Mouse (Mus musculus) hindbrain, embryonic 14.5 days (tissue): ENCODE measurements around the gene Plk3. TPM values are rescaled to one million over a fixed set of nuclear protein-coding genes. Genes with fewer than 3 reads are reported as not detected.
A peak's percentile ranks its signal among the peaks of the same experiment; 100 is the strongest.

ENCODE experiments used
- ATAC-seq: fragments of 200-750 bp; cut with Nextera tagmentation; 2 replicates; pipeline ENCODE4 v1.8.0; 2017; ENCODE audit warnings: moderate number of reproducible peaks, mild to moderate bottlenecking, moderate TSS enrichment, moderate library complexity; ENCODE audit not compliant: low FRiP score
- DNase-seq: peaks from one replicate; pipeline ENCODE4 v3.0.0-alpha.2; 2015; ENCODE audit warnings: low spot score
- H3K27ac ChIP-seq: fragments of 300-500 bp; sonication (generic); 2 replicates; pipeline ENCODE4 v1.5.1; 2014; ENCODE audit warnings: mild to moderate bottlenecking, moderate library complexity
- H3K27me3 ChIP-seq: fragments of 300-500 bp; sonication (generic); 2 replicates; pipeline ENCODE4 v1.6.1; 2014; ENCODE audit warnings: mild to moderate bottlenecking, low read length, mixed read lengths; ENCODE audit not compliant: control insufficient read depth, insufficient read depth
- H3K36me3 ChIP-seq: fragments of 300-500 bp; sonication (generic); replicated peaks from 2 replicates; pipeline ENCODE4 v1.6.1; 2014; ENCODE audit not compliant: control insufficient read depth, insufficient read depth
- H3K4me1 ChIP-seq: fragments of 300-500 bp; sonication (generic); replicated peaks from 2 replicates; pipeline ENCODE4 v1.6.1; 2014; ENCODE audit warnings: antibody characterized with exemption, low read length, mixed read lengths; ENCODE audit not compliant: control insufficient read depth, insufficient read depth
- H3K4me2 ChIP-seq: fragments of 300-500 bp; sonication (generic); replicated peaks from 2 replicates; pipeline ENCODE4 v1.6.1; 2014; ENCODE audit warnings: mild to moderate bottlenecking, moderate library complexity
- H3K4me3 ChIP-seq: fragments of 300-500 bp; sonication (generic); replicated peaks from 2 replicates; pipeline ENCODE4 v1.5.1; 2014; ENCODE audit warnings: mild to moderate bottlenecking, low read length
- H3K9ac ChIP-seq: fragments of 300-500 bp; sonication (generic); 2 replicates; pipeline ENCODE4 v1.6.1; 2014
- H3K9me3 ChIP-seq: fragments of 300-500 bp; sonication (generic); 2 replicates; pipeline ENCODE4 v1.6.1; 2016; ENCODE audit warnings: low read length; ENCODE audit not compliant: control insufficient read depth
- WGBS: fragments of 180-500 bp; shearing (Covaris S2); extraction: QIAGEN DNeasy Blood & Tissue Kit; methylation state at CpG from one replicate; pipeline ENCODE4 v1.1.7; 2014; 5-methylcytosine and 5-hydroxymethylcytosine counted together
- microRNA-seq: library from miRNA; unstranded; fragments of <30 nt; microRNA quantifications from one replicate; pipeline ENCODE4, GENCODE M21; 2016
- polyA plus RNA-seq: library from polyadenylated mRNA; unstranded; fragments of >200 nt; fragmentation: Nextera tagmentation; extraction: Ambion mirVana; gene quantifications from 2 replicates; pipeline ENCODE4 v1.2.1, GENCODE M21; 2014

The Plk3 gene
- polyA plus RNA-seq, 1 experiment from 2014 or later = 17.4 TPM

- DNase-seq (no peak), ATAC-seq (no peak)
- H3K4me3 ChIP-seq = no peak overlapping the region
- no peak overlapping the region for H3K27ac ChIP-seq
- no peaks in the 10 kb centered on the region for H3K9me3 ChIP-seq
- 0 out of 2 replicates have a peak overlapping the region, but pooled peaks have one; percentile 88 for H3K9ac ChIP-seq
- H3K36me3 ChIP-seq = peaks cover 6% of the 10 kb centered on the region; the same call in 1 of the 2 replicates
- peak overlapping the region; percentile 96 for H3K4me2 ChIP-seq
- WGBS = 58% methylated on average over 8 of the region's 8 CpGs
- H3K27me3 ChIP-seq = 0 out of 2 replicates have a peak, but pooled peaks cover 3% of the 10 kb centered on the region
- H3K4me1 ChIP-seq = peaks cover 23% of the 10 kb centered on the region
Observed at GRCm38 (mm10) chr4:117097969-117098763, 35.6 kb downstream of the Plk3 start.

GRCm38 (mm10) chr4:117096666-117097065 lies 37.1 kb downstream of the Plk3 start:
- no peak overlapping the region for H3K27ac ChIP-seq
- H3K27me3 ChIP-seq = 0 out of 2 replicates have a peak, but pooled peaks cover 3% of the 10 kb centered on the region
- no peaks in the 10 kb centered on the region for H3K9me3 ChIP-seq
- peak overlapping the region; percentile 96 for H3K4me2 ChIP-seq
- ATAC-seq = no peak
- peaks cover 23% of the 10 kb centered on the region for H3K4me1 ChIP-seq
- H3K36me3 ChIP-seq = peaks cover 6% of the 10 kb centered on the region; the same call in 1 of the 2 replicates
- peak overlapping the region; percentile 88 for H3K9ac ChIP-seq
- H3K4me3 ChIP-seq = peak overlapping the region; percentile 75
- DNase-seq = no peak
- 13% methylated on average over 5 of the region's 5 CpGs for WGBS

GRCm38 (mm10) chr4:117095551-117096452 lies 38.0 kb downstream of the Plk3 start, which contains the start of gene Ptch2:
TSS of gene Ptch2 (plus strand) at chr4:117096075.
- H3K4me2 ChIP-seq = peak within 1 kb of the TSS; percentile 96
- peak; percentile 84 for ATAC-seq
- peak within 1 kb of the TSS; percentile 75 for H3K27ac ChIP-seq
- no peaks in the 10 kb centered on the region for H3K9me3 ChIP-seq
- peaks cover 23% of the 10 kb centered on the region for H3K4me1 ChIP-seq
- WGBS = under 1% methylated on average over 50 of the region's 50 CpGs
- DNase-seq = peak; percentile 77
- H3K27me3 ChIP-seq = 0 out of 2 replicates have a peak, but pooled peaks cover 3% of the 10 kb centered on the region
- peak within 1 kb of the TSS; percentile 75 for H3K4me3 ChIP-seq
- peak within 1 kb of the TSS; percentile 88 for H3K9ac ChIP-seq
- peaks cover 5% of the 10 kb centered on the region; the same call in 1 of the 2 replicates for H3K36me3 ChIP-seq

- no peaks in the 10 kb centered on the region for H3K36me3 ChIP-seq
- H3K9me3 ChIP-seq = no peaks in the 10 kb centered on the region
- H3K27me3 ChIP-seq = 0 out of 2 replicates have a peak, but pooled peaks cover 3% of the 10 kb centered on the region
- WGBS = 84% methylated on average over 3 of the region's 3 CpGs
- no peak overlapping the region for H3K27ac ChIP-seq
- H3K4me1 ChIP-seq = peaks cover 23% of the 10 kb centered on the region
- no peak overlapping the region for H3K4me2 ChIP-seq
- no peak for DNase-seq
- no peak overlapping the region for H3K9ac ChIP-seq
- H3K4me3 ChIP-seq = no peak overlapping the region
- no peak for ATAC-seq
Observed at GRCm38 (mm10) chr4:117094626-117095361, 39.0 kb downstream of the Plk3 start.

- DNase-seq (no peak), ATAC-seq (no peak)
- Histone ChIP-seq H3K4me2 (no peak overlapping the region), H3K9ac (no peak overlapping the region), H3K27ac (no peak overlapping the region), H3K4me1 (peaks cover 3% of the 10 kb centered on the region; the same call in 1 of the 2 replicates), H3K4me3 (no peak overlapping the region), H3K36me3 (peaks cover 24% of the 10 kb centered on the region), H3K9me3 (no peaks in the 10 kb centered on the region), H3K27me3 (0 out of 2 replicates have a peak, but pooled peaks cover 3% of the 10 kb centered on the region)
- WGBS = 80% methylated on average over 7 of the region's 7 CpGs
Observed at GRCm38 (mm10) chr4:117090586-117090985, 43.2 kb downstream of the Plk3 start.

GRCm38 (mm10) chr4:117087948-117088640 lies 45.7 kb downstream of the Plk3 start:
- ATAC-seq (no peak), DNase-seq (no peak)
- no peak overlapping the region for H3K4me2 ChIP-seq
- WGBS = 84% methylated on average over 7 of the region's 7 CpGs
- no peak overlapping the region for H3K27ac ChIP-seq
- H3K27me3 ChIP-seq = no peaks in the 10 kb centered on the region
- H3K4me3 ChIP-seq = no peak overlapping the region
- no peak overlapping the region for H3K9ac ChIP-seq
- H3K4me1 ChIP-seq = no peaks in the 10 kb centered on the region
- H3K9me3 ChIP-seq = no peaks in the 10 kb centered on the region
- H3K36me3 ChIP-seq = peaks cover 30% of the 10 kb centered on the region

Small RNAs within 50 kb of the gene (microRNA-seq; reads per million reads assigned to microRNA genes)
- gene Gm22398 = not detected

Other genes with a start within 250 kb of the Plk3 start
- 48.2 and 57.3 TPM in 2 replicates for gene Urod, start 139.6 kb downstream of the Plk3 start, polyA plus RNA-seq
- gene Hectd3, start 138.6 kb downstream of the Plk3 start, polyA plus RNA-seq = 21.9 and 22.1 TPM in 2 replicates
- gene Eif2b3, start 114.6 kb downstream of the Plk3 start, polyA plus RNA-seq = 48.6 and 49.4 TPM in 2 replicates
- gene Ptch2, start 37.9 kb downstream of the Plk3 start, polyA plus RNA-seq = 5.6 and 7.7 TPM in 2 replicates
- gene Btbd19, start 8.2 kb downstream of the Plk3 start, polyA plus RNA-seq = 3.1 and 3.2 TPM in 2 replicates
- 0.82 and 1.6 TPM in 2 replicates for gene Tctex1d4, start 7.2 kb downstream of the Plk3 start, polyA plus RNA-seq
- 549 and 672 TPM in 2 replicates for gene Rps8, start 22.3 kb upstream of the Plk3 start, polyA plus RNA-seq
- gene Kif2c, start 48.7 kb upstream of the Plk3 start, polyA plus RNA-seq = 8.6 and 10.3 TPM in 2 replicates
- 10.0 and 11.6 TPM in 2 replicates for gene Tmem53, start 118.0 kb upstream of the Plk3 start, polyA plus RNA-seq
- 1.2 and 1.3 TPM in 2 replicates for gene Armh1, start 118.2 kb upstream of the Plk3 start, polyA plus RNA-seq